Mouse (Mus musculus): ENCODE results near the gene F5. TPM values are rescaled to one million over a fixed set of nuclear protein-coding genes. Genes with fewer than 3 reads are reported as not detected.
A peak's percentile ranks its signal among the peaks of the same experiment; 100 is the strongest.

Gene F5
- total and polyA plus RNA-seq, 2 experiments = 77.7 to 157 TPM

GRCm38 (mm10) chr1:164249332-164249711 is 97.7 kb downstream of the F5 start:
- Histone ChIP-seq H3K36me3 (ENCODE audit: control insufficient read depth, insufficient read depth, low read length) (0 out of 2 replicates have a peak, but pooled peaks cover 1% of the 10 kb centered on the region), H3K4me3 (ENCODE audit: insufficient read depth, low read depth, low read length) (peak overlapping the region; percentile 90), H3K27ac (replicated peaks; ENCODE audit: insufficient read depth, low read depth, low read length) (peak overlapping the region; percentile 90), H3K9ac (ENCODE audit: low read depth, low read length) (peak overlapping the region; percentile 93), H3K4me1 (ENCODE audit: control insufficient read depth, insufficient read depth, low read length) (peaks cover 5% of the 10 kb centered on the region), H3K27me3 (ENCODE audit: control insufficient read depth, insufficient read depth, low read length) (no peaks in the 10 kb centered on the region), H3K79me2 (ENCODE audit: control insufficient read depth, insufficient read depth, low read length) (peaks cover 24% of the 10 kb centered on the region; the same call in 1 of the 2 replicates)
- no peak for DNase-seq (ENCODE audit: extremely low read depth, low read depth, low spot score)
- WGBS = under 1% methylated on average over 33 of the region's 33 CpGs
- TF ChIP-seq CTCF (IDR thresholded peaks at IDR 0.05; ENCODE audit: low read depth, low read length) = no peak
- no peak for TF ChIP-seq POLR2A (IDR thresholded peaks at IDR 0.05; ENCODE audit: extremely low read depth, insufficient read depth, low read length)

DNA sequence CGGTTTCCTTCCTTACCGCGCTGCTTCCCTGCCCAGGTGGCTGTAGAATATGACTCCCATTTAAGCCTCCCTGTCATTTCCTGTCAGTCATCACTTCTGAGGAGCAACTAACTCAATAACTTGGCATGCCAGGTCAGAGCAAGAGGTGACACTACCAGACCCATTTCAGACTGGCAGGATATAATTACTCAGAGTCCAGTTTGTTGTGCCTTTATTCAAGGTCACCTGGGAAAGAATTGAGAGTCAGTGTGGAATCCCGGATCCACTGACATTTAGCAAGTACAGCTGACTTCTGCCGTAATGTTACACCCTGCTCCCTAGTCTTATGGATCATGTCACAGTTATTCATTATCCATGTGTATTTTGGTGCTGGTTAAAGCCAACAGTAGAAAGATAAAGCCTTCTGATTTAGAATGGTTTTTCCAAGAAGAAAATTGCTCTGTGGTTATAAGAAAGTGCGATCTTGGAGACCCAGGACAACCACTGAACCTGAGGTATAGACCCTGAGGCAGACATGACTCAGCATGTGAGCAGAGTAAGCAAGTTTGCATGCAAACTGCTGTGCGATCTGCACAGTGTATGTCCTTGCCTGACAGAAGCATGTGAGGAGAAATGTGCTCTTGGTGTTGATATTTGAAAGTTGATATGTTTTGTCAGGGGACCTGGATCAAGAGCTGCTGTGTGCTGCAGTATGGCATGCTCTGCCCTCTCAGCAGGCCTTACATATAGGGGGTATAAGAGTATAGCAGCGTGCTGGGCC is 98.9 kb downstream of the F5 start:
- Histone ChIP-seq H3K4me1 (ENCODE audit: control insufficient read depth, insufficient read depth, low read length) (peaks cover 8% of the 10 kb centered on the region), H3K79me2 (ENCODE audit: control insufficient read depth, insufficient read depth, low read length) (peaks cover 27% of the 10 kb centered on the region; the same call in 1 of the 2 replicates), H3K27me3 (ENCODE audit: control insufficient read depth, insufficient read depth, low read length) (no peaks in the 10 kb centered on the region), H3K27ac (replicated peaks; ENCODE audit: insufficient read depth, low read depth, low read length) (peak overlapping the region; percentile 90), H3K9ac (ENCODE audit: low read depth, low read length) (peak overlapping the region; percentile 93), H3K4me3 (ENCODE audit: insufficient read depth, low read depth, low read length) (peak overlapping the region; percentile 90), H3K36me3 (ENCODE audit: control insufficient read depth, insufficient read depth, low read length) (0 out of 2 replicates have a peak, but pooled peaks cover 1% of the 10 kb centered on the region)
- WGBS = 19% methylated on average over 8 of the region's 8 CpGs
- TF ChIP-seq CTCF (IDR thresholded peaks at IDR 0.05; ENCODE audit: low read depth, low read length) = no peak
- TF ChIP-seq POLR2A (IDR thresholded peaks at IDR 0.05; ENCODE audit: extremely low read depth, insufficient read depth, low read length) = no peak
- DNase-seq (ENCODE audit: extremely low read depth, low read depth, low spot score) = peak; percentile 70

DNA sequence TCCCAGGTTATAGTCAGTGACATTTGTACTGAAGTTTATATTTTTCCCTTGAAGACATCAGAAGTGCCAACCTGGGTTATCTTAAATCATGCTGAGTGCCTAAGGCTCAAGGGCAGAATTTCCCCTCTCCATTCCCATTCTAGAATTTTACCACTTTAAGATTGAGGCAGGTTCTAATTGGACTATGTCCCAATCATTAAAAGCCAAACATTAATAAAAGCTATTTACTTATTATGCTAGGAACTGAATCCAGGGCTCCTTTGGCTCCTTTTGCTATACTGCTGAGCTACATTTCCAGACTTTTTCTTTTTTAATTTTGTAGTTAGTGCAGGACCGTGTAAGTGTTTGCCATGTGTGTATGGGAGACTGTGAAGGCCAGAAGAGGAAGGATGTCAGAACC is 99.8 kb downstream of the F5 start:
- DNase-seq (ENCODE audit: extremely low read depth, low read depth, low spot score) = peak; percentile 83
- TF ChIP-seq CTCF (IDR thresholded peaks at IDR 0.05; ENCODE audit: low read depth, low read length) (no peak), POLR2A (IDR thresholded peaks at IDR 0.05; ENCODE audit: extremely low read depth, insufficient read depth, low read length) (no peak)
- Histone ChIP-seq H3K4me1 (ENCODE audit: control insufficient read depth, insufficient read depth, low read length) (peaks cover 8% of the 10 kb centered on the region), H3K27ac (replicated peaks; ENCODE audit: insufficient read depth, low read depth, low read length) (peak overlapping the region; percentile 94), H3K36me3 (ENCODE audit: control insufficient read depth, insufficient read depth, low read length) (peaks cover 5% of the 10 kb centered on the region; the same call in 1 of the 2 replicates), H3K27me3 (ENCODE audit: control insufficient read depth, insufficient read depth, low read length) (no peaks in the 10 kb centered on the region), H3K4me3 (ENCODE audit: insufficient read depth, low read depth, low read length) (peak overlapping the region; percentile 90), H3K79me2 (ENCODE audit: control insufficient read depth, insufficient read depth, low read length) (peaks cover 33% of the 10 kb centered on the region; the same call in 1 of the 2 replicates), H3K9ac (ENCODE audit: low read depth, low read length) (peak overlapping the region; percentile 73)
- 24% methylated on average over 1 of the region's 1 CpGs for WGBS

- Histone ChIP-seq H3K36me3 (ENCODE audit: control insufficient read depth, insufficient read depth, low read length) (peaks cover 11% of the 10 kb centered on the region), H3K9ac (ENCODE audit: low read depth, low read length) (peak overlapping the region; percentile 60), H3K27me3 (ENCODE audit: control insufficient read depth, insufficient read depth, low read length) (no peaks in the 10 kb centered on the region), H3K4me1 (ENCODE audit: control insufficient read depth, insufficient read depth, low read length) (peaks cover 8% of the 10 kb centered on the region), H3K79me2 (ENCODE audit: control insufficient read depth, insufficient read depth, low read length) (peaks cover 40% of the 10 kb centered on the region; the same call in 1 of the 2 replicates), H3K4me3 (ENCODE audit: insufficient read depth, low read depth, low read length) (peak overlapping the region; percentile 49), H3K27ac (replicated peaks; ENCODE audit: insufficient read depth, low read depth, low read length) (peak overlapping the region; percentile 66)
- peak; percentile 98 for DNase-seq (ENCODE audit: extremely low read depth, low read depth, low spot score)
- 27% methylated on average over 5 of the region's 5 CpGs for WGBS
- TF ChIP-seq CTCF (IDR thresholded peaks at IDR 0.05; ENCODE audit: low read depth, low read length) (no peak), POLR2A (IDR thresholded peaks at IDR 0.05; ENCODE audit: extremely low read depth, insufficient read depth, low read length) (no peak)
These were observed 100.9 kb downstream of the F5 start for GRCm38 (mm10) chr1:164252551-164252950.

- Histone ChIP-seq H3K36me3 (ENCODE audit: control insufficient read depth, insufficient read depth, low read length) (peaks cover 23% of the 10 kb centered on the region), H3K79me2 (ENCODE audit: control insufficient read depth, insufficient read depth, low read length) (peaks cover 35% of the 10 kb centered on the region; the same call in 1 of the 2 replicates), H3K4me1 (ENCODE audit: control insufficient read depth, insufficient read depth, low read length) (peaks cover 15% of the 10 kb centered on the region), H3K27me3 (ENCODE audit: control insufficient read depth, insufficient read depth, low read length) (no peaks in the 10 kb centered on the region), H3K9ac (ENCODE audit: low read depth, low read length) (no peak overlapping the region), H3K27ac (replicated peaks; ENCODE audit: insufficient read depth, low read depth, low read length) (0 out of 2 replicates have a peak overlapping the region, but pooled peaks have one; percentile 7), H3K4me3 (ENCODE audit: insufficient read depth, low read depth, low read length) (no peak overlapping the region)
- TF ChIP-seq POLR2A (IDR thresholded peaks at IDR 0.05; ENCODE audit: extremely low read depth, insufficient read depth, low read length) = no peak
- TF ChIP-seq CTCF (IDR thresholded peaks at IDR 0.05; ENCODE audit: low read depth, low read length) = no peak
- WGBS = 23% methylated on average over 3 of the region's 3 CpGs
- DNase-seq (ENCODE audit: extremely low read depth, low read depth, low spot score) = peak; percentile 79
These were observed 103.2 kb downstream of the F5 start for GRCm38 (mm10) chr1:164254836-164255235.

Measured in liver, adult 2 months (tissue).